Mouse (Mus musculus): ENCODE results near the gene Hnf1b.
A peak's percentile ranks its signal among the peaks of the same experiment; 100 is the strongest.

Hnf1b gene

DNA sequence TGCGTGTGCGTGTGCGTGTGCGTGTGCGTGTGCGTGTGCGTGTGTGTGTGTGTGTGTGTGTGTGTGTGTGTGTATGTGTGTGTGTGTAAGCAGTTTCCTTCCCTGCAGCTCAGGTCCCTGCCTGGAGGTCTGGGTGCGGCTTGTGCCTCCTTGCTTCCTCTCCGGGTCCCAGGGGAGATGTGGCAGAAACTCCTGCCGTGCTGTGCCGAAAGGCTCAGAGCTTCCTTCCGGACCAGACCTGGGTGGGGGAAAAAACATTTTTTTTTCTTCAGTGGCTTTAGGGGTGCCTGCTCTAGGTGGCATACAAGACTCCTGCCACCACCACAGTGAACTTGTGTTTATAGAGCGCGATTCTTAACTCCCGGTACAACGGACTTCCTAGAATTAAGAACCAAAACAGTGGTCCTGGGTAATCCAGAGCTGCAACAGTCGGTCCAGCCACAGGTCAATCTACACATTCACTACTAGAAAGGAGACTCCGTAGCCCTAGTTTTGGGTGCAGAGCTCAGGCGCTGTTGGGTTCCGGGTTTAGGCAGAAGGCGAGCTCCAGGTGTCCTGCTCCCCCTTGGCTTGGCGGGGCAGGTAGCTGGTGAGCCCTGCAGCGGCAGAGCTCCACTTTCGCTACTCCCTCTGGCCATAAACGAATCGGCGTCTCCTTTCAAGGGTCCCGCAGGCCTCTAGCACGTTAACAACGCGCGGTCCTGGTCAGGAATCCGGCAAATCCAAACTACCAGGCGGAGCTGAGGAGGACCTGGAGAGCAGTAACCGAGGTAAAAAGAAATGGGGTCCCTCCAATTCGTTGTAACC lies at the start of gene Hnf1b:
TSS of gene Hnf1b (plus strand) at position 535 of the 807 bp plus-strand sequence.
- no peak for DNase-seq (ENCODE audit: low spot score)

DNA sequence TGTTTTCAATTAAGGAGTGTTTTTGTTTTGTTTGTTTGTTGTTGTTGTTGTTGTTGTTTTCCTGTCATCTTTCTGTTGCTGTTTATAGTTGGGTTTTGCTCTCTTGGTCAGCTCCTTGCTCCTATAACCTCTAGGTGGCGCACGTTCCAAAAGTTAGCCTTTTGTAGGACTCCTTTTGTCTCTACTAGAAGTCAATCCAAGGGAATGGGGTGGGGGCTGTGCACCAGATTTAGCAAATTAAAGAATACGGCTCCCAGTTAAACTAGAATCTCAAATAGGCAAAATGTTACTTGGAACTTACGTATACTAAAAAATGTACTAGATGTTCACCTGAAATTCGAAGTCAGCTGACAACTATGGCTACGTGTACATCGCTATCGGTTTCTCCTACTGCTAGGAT lies 47.7 kb upstream of the Hnf1b start:
- peak; percentile 17 for DNase-seq (ENCODE audit: low spot score)

DNA sequence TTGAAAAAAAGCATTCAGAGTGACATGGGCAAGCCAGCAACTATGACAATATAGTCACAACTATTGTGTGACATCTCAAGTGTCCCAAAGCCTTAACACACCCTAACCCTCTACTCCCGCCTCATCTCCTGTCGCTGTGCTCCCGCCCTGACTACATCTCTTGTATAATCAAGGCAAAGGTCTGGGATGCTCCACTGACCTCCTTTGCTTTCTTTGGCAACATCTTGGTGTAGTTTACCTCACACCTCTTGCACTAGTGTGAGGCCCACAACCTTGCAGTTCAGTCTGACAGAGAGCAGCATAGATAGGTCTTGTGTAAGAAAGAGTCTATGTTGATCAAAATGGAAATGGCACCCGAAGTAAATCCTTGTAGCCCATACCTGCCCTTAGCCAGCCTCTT lies 47.3 kb upstream of the Hnf1b start:
- DNase-seq (ENCODE audit: low spot score): no peak

DNA sequence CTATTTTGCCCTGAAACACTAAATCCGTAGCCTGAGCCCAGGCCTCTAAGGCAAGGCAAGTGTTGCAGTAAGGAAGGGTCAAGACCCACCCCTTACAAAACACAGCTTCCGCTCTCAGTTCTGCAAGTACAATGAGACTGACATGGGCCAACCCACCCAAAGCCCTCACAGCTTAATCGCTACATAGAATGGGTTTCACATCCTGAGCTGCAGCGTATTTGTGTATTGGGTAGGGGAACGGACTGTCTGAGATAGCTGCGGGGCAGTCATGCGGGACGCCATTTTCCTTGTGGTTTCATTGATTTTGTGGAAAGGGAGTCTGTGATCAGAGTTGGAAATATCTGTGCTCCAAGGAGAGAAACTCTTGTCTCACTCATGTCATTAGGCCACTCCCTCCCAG lies 39.4 kb upstream of the Hnf1b start:
- no peak for DNase-seq (ENCODE audit: low spot score)

DNA sequence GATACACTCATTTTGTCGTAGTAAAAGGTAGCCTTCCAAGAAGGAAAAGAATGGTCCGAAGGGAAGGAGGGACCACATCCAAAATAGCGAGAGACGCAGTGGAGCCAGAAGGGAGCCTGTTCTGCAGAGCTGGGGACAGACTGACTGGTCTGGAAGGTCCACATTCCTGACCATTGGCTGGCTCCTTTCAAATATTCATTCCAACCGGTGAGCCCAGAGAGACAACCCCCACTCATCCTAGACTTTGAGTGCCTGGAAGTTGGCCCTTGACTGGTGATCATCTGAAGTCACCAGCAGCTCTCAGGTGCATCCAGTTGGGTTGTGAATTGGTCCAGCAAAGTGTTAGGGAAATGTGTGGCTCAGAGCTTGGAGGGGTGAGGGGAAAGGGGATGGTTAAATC lies 34.7 kb upstream of the Hnf1b start:
- DNase-seq (ENCODE audit: low spot score): no peak

DNA sequence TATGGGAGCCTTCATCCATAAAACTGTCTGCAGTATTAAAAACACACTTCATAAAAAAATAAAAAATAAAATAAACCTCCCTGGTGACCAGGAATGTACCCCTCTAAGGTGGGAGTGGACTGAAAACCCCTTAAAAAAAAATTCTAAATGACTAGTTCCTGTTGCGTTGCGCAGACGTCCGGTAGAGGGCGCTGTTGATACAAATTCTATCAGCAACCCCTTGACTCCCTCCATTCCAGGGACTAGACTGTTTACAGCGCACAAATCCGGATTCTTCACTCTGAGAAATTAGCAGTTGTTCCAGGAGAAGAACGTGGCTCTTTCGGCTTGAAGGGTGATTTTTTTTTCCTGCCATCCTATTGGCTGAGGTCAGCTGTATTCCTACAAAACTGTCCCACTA lies 34.2 kb upstream of the Hnf1b start:
- DNase-seq (ENCODE audit: low spot score): peak; percentile 28

DNA sequence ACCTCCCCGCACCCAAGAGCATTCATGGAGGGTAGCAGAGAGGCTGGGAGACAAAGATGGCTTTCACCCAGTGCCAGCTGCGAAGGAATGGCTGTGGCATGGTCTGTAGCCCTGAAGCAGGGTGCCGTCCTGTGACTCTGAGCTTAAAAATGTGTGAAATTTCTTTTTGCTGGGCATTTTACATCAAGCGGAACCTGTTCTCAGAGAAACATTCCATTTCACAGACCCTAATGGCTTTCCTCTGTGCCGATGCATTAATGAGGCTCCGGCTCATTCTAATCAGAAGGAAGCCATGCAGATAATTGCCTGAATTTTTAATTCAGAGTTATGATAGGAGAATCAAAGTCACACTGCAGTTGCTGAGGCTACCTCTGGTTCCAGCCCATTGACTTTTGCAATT lies 32.8 kb upstream of the Hnf1b start:
- no peak for DNase-seq (ENCODE audit: low spot score)

DNA sequence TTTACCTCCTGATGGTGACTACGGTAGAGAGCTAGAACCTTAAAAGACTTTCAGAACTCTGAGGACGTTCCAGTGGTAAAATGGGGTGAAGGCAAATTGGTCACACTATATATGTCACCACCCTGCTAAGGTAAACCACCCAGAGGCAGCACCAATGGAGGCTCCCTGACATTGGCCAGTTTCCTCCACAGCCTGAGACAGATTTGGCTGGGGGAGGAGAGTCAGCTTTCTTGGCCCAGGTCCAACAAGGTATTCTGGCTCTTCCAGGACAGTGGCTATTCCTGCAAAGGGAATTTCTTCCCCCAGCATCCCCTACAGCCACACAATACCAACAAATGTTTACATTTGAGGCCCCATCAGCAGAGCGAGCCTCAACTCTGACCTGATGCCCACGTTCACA lies 31.9 kb upstream of the Hnf1b start:
- DNase-seq (ENCODE audit: low spot score): no peak

DNA sequence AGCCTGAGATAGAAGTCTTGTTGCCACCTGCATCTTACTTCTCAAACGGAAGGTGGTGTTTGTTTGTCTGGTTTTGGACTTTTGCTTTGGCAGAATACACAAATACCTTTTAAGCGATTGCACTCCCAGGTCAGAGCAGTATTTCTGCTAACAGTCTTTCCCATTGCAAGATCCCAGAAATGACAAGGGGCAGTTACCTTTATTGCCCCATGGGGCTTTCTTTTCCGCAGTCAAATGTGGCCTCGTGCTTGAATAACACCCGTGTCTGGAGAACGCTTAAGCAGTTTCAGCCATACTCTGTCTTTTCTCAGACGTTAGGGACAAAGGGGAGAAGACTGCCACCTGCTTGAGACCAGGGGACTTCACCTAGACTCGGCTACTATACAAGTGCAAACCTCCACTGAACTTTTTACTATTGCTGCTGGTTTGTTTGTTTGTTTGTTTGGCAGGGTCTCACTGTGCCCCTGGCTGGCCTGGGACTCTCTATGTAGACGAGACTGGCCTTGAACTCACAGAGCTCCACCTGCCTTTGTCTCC lies 31.2 kb upstream of the Hnf1b start:
- DNase-seq (ENCODE audit: low spot score): no peak

DNA sequence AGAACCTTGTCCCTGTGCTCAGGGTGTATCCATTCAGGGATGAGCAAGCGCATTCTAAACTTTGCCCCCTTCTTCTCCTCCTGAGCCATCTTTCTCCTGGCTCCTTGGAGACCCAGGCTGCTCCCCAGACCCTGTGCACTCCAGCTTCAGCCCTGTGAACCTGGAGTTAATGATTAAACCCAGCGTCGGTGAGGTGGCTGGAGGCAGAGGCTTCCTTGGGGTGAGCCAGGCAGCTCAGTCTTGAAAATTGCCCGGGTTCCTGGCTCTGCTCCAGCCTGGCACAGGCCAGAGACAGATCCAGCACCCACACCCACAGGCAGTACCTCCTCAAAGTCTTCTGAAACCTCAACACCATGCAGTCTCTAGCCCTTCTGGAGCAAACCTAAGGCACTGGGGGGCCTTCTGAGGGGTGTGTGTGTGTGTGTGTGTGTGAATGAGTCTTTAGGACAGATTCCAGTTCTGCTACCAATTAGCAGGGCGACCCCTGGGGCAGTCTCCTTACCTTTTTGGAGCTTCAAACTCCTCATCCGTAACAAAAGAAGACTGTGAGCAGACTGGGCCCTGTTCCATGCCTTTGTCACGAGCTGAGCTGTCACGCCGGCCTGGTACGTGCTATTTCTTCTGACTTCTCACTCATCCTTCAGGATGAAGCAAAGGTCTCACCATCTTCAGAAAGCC lies 29.9 kb upstream of the Hnf1b start:
- no peak for DNase-seq (ENCODE audit: low spot score)

DNA sequence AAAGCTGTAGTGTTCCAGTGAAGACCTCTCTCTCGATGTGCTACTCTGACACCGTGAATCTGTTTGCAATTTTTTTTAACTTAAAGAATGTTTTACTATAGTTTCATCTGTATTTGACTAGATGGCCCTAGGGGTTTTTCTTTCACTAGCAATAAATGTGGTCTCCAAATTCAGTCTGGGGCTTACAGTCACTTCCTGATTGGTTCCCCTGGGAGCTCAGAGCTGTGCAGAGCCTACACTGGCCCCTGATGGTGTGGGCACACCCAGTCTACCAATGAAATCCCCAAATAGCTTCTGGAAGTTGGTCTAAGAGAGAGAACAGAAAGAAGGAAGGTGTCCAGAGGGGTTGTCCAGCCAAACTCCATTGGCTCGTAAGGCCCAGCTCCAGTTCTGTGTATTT lies 23.7 kb upstream of the Hnf1b start:
- DNase-seq (ENCODE audit: low spot score): no peak

DNA sequence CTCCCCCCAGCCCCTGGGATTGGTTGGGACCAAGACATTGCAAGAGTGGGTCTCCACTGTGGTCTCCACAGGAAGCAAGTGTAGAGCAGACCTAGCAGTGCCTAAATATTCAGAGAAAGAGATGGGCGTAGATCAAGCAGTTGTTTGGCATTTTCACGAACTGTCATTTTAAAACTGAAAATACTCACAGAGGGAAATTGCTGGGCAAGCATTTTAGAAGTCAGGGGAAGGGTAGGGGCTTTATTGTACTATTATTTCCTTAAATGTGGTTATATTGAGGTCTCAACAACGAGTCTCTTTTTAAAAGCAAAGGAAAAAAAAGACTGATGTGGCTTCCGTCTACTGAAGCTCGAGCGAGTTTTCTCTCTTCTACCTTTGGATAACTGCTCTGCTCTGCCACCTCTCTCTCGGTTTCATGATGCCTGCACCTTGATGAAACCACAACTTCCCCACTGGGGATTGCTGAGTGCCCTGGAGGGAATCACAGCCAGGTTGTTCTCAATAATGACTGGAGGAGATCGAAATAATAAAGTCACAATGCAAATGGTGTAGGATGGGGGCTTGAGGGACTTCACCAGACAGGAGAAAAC lies 21.2 kb upstream of the Hnf1b start:
- DNase-seq (ENCODE audit: low spot score): no peak

DNA sequence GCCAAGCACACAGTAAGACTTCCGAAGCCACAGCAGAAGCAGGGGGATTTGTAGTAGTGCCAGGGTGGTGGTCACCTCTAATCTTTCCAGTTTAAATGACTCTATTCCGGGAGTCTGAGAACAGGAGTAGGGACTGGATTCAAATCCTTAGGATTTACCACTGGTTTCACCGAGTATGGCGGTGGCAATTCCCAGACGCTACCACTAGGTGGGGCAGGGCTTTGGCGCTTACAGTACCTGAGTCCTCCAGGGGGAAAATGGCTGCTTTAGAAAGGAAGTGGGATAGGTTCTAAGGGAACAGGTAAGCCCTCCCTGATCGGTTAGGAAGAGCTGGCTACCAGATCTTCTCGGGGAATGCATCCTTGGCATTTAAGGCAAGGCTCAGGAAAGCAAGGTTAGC lies 17.5 kb upstream of the Hnf1b start:
- DNase-seq (ENCODE audit: low spot score): peak; percentile 19

DNA sequence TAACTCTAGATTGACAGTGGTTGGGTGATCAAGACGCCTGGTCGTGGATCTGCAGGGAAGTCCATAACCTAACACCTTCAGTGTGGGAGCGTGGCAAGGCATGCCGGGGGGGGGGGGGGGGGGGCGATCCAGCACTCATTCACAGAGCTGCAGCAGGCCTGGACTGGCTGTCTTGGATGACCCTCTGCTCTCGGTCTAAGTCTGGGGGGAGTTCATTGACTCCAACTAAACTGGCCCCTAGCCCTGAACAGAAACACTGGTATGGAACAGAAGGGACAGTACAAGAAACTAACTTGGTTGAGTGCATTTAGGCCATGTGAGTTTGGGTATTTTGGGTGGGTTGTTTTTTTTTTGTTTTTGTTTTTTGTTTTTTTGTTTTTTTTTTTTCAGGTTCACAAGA lies 16.3 kb upstream of the Hnf1b start:
- no peak for DNase-seq (ENCODE audit: low spot score)

DNA sequence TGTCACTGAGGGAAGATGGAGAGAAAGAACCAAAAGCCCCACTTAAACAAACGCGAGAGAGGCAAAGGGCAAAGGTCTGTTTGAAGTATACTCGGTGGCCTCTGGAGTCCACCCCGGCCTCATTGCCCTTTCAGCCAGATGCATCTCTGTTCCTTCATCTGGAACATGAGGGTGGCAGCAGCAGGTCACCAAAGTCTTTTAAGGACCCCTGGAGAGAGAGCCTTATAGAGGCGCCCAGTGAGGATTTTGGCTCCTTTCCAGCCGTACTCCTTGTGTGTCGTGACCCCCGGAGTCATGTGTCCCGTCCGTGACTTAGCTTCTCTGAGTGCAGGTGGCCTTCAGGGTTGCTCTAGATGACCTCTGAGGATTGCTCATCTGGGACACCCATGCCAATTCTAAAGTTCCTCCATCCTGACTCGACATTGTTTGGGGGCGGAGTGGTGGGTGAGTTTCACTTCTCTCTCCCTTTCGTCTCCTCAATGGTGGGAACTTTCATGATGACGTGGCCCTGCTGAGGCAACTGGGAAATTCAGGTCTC lies 15.8 kb upstream of the Hnf1b start:
- no peak for DNase-seq (ENCODE audit: low spot score)

DNA sequence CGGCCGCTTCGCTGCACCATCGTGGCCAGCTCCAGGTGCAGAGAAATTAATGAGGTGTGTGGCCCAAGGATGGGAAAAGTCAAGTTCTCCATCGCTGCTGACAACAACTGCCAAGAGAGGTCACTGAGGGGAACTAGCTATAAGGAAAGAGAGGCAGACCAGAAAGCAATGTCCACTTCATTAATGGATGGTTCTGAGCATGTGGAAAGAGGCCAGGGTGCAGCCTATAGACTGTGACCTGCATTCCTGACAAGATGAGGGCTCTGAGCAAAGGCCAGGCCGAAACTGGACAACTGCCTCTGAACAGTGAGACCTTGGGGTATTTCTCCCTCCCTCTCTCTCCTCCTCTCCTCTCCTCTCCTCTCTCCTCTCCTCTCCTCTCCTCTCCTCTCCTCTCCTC lies 10.4 kb upstream of the Hnf1b start:
- no peak for DNase-seq (ENCODE audit: low spot score)

DNA sequence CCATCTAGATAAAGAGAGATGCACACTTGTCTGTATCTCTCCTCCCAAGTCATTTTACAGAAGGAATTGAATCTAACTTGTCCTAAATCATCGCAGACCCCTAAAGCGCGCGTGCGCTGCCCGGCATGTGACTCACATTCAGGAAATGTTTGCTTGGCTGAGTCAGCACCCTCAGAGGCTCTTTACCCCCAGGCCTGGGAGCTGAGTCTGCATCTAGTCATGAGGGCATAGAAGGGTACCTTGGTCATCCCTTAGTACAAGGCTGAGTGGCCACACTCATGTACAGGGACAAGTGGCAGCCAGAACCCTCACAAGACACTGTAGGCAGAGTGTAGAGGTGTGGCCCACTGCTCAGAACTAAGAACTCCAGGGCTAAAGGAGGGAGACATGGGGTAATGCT lies 6.3 kb upstream of the Hnf1b start:
- DNase-seq (ENCODE audit: low spot score): no peak

DNA sequence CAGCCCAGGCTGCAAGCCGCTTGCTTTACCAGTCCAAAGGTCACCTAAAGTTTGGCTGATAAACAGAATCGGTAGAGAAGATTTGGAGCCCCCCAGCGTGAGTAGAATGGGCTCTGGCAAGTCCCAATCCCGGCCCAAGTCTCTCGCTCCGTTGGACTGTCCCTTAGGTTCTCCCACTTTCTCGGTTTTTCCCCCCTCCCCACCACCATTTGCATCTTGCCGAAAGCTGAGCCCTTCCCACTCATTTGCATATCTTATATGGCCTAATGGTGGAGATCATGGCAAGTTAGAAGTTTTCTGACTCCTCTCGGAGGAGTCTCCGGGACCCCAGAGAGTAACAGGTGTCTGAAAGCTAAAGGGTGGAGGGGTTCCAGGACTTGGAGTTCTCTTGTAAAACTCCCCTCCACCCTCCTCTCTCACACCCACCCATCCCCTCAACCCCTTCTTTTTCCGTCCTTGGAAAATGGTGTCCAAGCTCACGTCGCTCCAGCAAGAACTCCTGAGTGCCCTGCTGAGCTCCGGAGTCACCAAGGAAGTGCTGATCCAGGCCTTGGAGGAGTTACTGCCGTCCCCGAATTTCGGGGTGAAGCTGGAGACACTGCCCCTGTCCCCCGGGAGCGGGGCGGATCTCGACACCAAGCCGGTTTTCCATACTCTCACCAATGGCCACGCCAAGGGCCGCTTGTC lies 866 bp downstream of the Hnf1b start:
- DNase-seq (ENCODE audit: low spot score): no peak

DNA sequence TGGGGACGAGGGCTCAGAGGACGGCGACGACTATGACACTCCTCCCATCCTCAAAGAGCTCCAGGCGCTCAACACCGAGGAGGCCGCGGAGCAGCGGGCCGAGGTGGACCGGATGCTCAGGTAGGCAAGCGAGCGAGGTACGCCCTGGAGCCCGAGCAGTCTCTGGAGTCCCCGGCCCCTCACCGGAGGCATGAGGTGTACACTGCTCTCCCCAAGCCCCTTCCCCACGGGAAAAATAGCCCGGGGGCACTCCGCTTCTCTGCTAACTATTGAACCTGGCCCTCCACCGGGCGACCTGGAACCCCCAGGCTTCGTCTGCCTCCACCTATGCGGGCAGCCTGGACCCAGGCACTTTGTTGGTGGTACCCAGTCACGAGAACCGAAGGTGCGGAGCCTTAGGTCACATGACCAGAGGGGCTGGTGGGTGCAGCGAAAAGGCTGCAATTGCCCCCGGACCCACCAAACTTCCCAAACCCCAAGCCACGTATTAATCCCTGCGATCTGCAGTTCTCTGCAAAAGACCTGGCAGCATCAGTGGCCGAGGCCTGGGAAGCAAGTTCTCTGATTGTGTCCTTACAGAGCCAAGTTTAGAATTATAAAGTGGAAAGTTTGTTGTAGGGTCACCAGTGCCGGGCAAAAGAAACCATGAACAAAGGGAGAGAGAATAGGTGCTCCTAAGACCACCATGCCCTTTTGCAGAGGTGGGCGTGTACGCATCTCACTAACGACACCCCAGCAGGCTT lies 1.6 kb downstream of the Hnf1b start:
- no peak for DNase-seq (ENCODE audit: low spot score)

DNA sequence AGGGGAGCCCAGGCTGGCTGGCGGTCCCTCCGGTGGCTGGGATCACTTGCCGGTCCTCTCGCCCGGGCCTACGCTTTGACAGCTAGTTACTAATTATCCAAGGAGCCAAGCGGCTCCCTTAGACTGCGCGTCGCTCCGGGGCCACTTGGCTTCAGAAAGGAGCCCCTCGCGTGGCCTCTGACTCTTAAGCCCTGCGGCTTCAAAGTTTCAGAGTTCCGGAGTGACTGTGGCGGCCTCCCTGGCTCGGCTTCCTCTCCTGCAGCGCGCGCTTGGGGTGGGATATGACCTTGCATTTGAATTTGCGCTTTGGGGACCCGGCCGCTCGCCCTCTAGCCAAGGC lies 2.1 kb downstream of the Hnf1b start:
- no peak for DNase-seq (ENCODE audit: low spot score)

DNA sequence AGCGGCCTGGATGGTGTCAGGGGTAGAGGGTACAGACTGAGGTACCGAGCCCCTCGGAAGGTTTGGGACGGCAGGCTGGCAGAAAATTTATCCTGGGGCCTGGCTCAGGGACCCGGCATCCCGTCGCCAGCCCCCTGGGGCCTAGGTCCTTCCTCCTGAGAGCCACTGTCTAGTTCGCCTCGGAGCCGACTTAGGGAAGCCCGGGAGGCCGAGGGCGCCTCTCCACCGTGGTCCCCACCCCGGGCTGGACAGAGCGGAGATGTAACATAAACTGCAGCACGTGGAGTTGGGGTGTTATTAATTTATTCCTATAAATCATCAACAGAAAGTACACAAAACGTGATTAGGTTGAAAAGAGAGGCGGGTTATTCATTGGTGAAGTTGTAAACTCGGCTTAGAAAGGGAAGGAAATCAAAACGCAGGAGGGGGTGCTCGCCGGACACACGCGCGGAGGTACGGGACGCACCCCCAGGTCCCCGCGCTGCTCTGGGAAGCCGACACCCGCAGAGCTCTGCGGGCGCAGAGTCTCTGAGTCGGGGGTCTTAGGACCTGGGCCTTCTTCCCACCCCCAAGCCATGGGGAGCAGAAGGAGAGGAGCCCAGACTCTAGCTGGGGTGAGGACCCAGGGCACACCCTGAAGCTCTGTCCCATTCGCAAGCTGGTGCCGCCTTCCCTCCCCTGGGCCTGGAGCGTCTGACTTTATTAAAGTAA lies 2.8 kb downstream of the Hnf1b start:
- no peak for DNase-seq (ENCODE audit: low spot score)

Data from c-Kit-positive CD71-positive TER-119-positive erythroid progenitor cells, embryonic 14.5 days (primary cell).